Mouse (Mus musculus): Measurements from ENCODE around the gene Gm15319.
"Not testable (repeated sequence)": the region's sequence is repeated elsewhere in the genome, so short reads cannot be mapped to it uniquely, and the experiment has no call there.

Gm15319 gene

DNA sequence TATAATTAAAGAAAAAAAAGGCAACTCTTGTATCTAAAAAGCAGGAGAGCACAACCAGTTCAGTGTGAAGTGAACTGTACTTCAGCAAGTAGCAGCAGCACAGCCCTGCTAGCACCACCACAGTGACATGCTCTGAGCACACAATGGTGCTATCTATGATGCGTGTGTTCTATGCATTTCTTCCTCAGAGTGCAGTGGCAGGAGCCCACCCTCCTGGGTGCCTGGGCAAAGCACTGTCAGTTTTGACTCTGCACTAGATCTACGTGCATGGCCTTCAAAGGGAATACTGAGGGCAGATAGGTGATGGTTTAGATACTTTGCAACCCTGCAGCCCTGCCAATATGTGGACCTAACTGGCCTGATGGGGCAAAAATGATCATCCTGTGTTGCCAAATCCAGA, at the start of gene Gm15319:
Gene Gm15319, minus strand, starts transcription at position 101 of the 400 bp plus-strand sequence.
- DNase-seq (ENCODE audit: low spot score in 2 of 2), result not testable (repeated sequence)

GRCm38 (mm10) chr8:20410355-20410754, 47.3 kb upstream of the Gm15319 start:
- not testable (repeated sequence) for DNase-seq (ENCODE audit: low spot score in 2 of 2)

- not testable (repeated sequence) for DNase-seq (ENCODE audit: low spot score in 2 of 2)
Measured at GRCm38 (mm10) chr8:20408441-20409030, 45.5 kb upstream of the Gm15319 start.

DNA sequence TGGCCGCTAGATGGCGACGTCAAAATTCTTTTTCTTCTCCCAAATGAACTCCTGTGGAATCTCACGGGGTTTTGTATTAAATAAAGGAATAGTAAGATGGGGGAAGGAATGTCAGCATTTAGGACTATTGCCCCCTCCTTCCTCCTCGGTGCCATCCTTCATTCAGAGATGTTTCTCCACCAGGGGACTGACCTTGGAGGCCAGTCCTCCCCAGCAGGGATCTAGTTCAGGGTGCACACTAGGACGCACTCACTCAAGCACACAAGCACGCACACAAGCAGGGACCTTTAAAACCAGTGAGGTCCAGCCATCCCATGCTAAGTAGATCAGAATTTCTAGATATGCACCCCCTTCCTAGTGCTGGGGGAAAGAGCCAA, 26.3 kb upstream of the Gm15319 start:
- DNase-seq (ENCODE audit: low spot score in 2 of 2), result peak in 1 of 2 experiments; percentile 37

DNA sequence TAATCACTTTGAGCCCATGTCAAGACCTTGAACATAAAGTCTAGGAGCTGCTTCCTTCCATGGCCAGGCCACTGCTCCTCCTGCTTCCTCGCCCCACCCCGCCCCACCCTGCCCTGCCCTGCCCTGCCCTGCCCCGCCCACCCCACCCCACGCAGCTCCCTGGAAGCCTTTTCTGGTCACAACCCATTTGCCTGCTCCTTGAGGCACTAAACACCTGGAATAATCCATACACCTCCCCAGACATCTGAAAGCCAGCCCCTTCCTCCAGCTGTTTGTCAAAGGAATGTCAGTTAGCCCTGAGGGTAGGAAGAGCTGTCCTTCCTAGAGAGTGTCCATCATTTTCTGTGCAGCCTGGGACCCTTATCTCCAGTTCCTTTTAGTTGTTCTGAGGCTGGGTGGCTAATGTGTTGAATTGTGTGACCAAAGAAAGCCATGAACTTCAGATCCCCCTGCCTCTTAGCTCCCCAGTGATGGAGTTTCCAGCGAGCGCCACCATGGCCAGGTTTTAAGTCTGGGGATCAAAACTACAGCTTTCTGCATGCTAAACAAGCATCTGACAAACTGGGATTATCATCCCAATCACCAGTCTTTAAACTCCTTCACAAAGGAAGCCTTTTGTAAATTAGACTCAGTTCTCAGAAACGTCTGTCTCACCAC, 25.8 kb upstream of the Gm15319 start:
- peak in 1 of 2 experiments; percentile 50 for DNase-seq (ENCODE audit: low spot score in 2 of 2)

GRCm38 (mm10) chr8:20387121-20387794, 24.2 kb upstream of the Gm15319 start:
- not testable (repeated sequence) for DNase-seq (ENCODE audit: low spot score in 2 of 2)

GRCm38 (mm10) chr8:20384990-20385389, 22.0 kb upstream of the Gm15319 start:
- not testable (repeated sequence) for DNase-seq (ENCODE audit: low spot score in 2 of 2)

DNA sequence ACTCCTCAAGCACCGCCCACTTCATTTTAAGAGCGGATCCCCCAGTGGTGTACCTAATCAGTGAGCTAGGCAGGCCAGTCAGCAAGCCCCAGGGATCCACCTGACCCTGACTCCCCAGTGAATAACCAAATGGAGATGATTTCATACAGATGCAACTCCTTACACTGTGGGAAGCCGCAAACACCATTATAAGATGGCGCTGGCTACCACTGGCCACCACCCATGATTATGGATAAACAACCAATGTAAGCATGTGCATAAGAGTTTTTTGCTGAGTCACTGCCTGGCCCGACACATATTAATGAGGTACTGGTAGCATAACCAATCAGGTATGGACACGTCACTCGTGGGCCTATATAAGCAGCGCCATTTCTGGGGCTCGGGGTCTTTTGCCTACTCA, 21.1 kb upstream of the Gm15319 start:
- not testable (repeated sequence) for DNase-seq (ENCODE audit: low spot score in 2 of 2)

- not testable (repeated sequence) for DNase-seq (ENCODE audit: low spot score in 2 of 2)
Measured at GRCm38 (mm10) chr8:20382146-20382545, 19.1 kb upstream of the Gm15319 start.

DNA sequence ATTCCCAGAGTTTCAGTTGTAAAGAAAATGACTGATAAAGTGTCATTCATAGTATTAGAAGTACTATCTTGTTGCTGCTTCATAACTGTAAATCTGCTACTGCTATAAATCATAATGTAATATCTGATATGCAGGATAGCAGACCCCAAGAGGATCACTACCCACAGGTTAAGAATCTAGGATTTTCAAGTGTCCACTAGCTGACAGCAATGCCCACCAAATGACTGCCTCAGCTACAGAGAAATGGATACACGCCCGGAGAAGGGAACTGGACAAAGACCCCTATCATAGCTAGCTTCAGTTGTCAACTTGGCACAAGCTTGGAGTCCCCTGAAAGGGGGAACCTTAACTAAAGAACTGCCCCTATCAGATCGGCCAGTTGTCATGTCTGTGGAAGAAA, 18.6 kb upstream of the Gm15319 start:
- not testable (repeated sequence) for DNase-seq (ENCODE audit: low spot score in 2 of 2)

DNA sequence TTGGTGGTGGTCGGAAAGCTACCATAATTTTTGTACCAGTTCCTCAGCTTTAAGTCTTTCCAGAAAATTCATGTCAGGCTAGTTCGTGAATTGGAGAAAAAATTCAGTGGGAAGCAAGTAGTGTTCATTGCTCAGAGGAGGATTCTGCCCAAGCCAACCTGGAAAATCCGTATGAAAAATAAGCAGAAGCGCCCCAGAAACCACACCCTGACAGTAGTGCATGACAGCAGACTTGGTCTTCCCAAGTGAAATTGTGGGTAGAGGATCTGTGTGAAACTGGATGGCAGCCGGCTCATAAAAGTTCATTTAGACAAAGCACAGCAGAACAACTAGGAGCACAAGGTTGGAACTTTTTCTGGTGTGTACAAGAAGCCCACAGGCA, 18.2 kb upstream of the Gm15319 start:
- not testable (repeated sequence) for DNase-seq (ENCODE audit: low spot score in 2 of 2)

DNA sequence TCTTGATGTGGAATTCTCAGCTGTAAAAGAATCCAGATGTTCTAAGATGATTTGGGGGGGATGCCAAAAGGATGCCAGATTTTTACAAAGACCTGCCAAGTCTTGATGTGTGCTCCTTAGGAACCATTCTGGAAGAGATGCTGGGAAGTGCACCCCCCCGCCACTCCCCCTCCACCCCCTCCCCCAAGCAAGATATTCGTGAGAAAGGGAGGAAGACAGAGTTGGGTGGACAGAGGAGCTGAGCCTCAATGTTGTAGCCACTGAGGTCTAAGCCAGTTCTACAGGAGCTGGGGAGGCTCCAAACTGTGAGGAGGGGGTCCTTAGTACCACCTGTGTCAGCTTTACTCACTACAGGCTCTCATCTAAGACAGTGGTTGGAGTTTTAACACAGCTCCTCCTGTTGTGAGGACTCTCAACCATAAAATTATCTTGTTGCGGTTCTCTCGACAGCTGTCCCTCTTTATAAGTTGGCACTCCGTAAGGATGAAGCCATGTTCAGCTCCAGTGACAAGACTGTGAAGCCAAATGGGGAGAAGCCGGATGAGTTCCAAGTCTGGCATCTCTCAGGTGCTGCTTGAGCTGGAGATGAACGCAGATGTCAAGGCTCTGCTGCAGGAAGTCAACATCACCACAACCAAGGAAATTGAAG, 17.7 kb upstream of the Gm15319 start:
- DNase-seq (ENCODE audit: low spot score in 2 of 2), result not testable (repeated sequence)

GRCm38 (mm10) chr8:20379650-20380436, 16.8 kb upstream of the Gm15319 start:
- not testable (repeated sequence) for DNase-seq (ENCODE audit: low spot score in 2 of 2)

DNA sequence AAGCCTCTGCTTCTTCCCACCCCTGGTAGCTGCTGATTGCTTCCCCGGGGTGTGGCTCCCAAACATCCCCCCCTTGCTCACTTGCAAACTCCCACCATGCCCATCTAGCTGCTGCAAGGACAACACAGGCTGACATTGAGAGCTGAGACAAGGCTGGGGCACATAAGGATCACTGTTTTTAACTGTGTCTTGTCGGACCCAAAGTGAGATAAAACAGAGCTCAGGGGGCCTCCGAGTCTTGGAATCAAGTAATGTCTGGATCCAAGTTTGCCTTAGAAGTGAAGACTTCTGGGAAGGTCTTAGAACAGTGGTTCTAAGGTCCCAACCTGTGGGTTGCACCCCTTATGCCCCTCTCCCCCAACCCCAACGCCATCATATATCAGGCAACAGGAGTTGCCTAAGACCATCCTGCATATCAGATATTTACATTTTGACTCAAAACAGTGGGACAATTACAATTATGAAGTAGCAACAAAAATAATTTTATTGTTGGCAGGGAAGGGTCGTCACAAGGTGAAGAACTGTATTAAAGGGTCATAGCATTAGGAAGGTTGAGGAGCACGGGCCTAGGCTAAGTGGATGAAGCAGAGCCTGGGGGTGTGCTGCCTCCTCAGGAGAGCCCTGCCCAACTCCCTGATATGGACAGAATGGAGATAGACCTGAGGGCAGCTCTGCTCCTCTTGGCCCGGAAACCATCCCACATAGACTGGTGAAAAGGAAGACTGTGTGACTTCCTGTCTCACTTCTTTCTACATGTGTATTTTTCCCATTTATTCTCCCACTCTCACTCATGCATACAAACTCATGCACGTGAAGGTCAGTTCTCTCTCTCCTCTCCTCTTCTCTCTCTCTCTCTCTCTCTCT, 16.0 kb upstream of the Gm15319 start:
- peak in 1 of 2 experiments; percentile 25 for DNase-seq (ENCODE audit: low spot score in 2 of 2)

DNA sequence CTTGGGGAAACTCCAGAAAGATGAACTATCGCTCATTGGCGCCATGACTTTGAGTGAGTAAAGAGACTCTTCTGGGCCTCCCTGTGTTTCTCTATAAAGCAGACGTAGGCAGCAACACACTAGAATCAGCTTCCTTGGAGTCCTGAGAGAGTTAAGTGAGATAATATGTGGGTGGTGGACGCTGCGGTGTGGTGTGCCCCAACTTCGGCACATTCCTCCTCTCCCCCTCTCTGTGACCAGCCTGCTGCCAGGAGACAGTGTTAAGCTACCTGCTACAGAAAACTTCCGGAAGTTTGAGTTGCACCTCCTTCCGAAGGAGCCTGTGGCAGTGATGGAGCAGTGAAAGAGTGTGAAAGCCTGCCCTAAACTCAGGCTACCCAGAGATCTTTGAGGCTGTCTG, 15.3 kb upstream of the Gm15319 start:
- peak; percentile 71 to 75 for DNase-seq (ENCODE audit: low spot score in 2 of 2)

GRCm38 (mm10) chr8:20375698-20376097, 12.7 kb upstream of the Gm15319 start:
- DNase-seq (ENCODE audit: low spot score in 2 of 2), result not testable (repeated sequence)

DNA sequence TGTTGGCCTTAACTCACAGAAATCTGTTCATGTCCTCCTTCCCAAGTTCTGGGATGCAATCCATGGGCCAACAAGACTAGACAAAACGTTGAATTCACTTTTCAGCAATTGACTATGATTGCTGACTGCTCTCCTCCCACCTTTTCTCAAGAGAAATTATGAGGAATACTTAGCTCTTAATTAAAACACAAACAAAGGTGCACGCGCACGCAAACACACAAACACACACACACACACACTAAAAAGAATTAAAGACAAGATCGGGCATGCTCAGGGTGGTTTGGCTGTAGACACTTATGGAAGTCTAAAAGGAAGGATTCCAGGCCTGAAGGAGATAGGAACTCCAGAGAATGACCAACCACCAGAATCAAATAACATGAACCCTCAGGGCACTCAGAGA, 6.6 kb downstream of the Gm15319 start:
- peak in 1 of 2 experiments; percentile 1 for DNase-seq (ENCODE audit: low spot score in 2 of 2)

DNA sequence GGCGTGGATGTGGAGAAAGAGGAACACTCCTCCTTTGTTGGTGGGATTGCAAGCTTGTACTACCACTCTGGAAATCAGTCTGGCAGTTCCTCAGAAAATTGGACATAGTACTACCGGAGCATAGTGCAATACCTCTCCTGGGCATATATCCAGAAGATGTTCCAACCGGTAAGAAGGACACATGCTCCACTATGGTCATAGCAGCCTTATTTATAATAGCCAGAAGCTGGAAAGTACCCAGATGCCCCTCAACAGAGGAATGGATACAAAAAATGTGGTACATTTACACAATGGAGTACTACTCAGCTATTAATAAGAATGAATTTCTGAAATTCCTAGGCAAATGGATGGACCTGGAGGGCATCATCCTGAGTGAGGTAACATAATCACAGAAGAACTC, 9.4 kb downstream of the Gm15319 start:
- peak in 1 of 2 experiments; percentile 0 for DNase-seq (ENCODE audit: low spot score in 2 of 2)

- not testable (repeated sequence) for DNase-seq (ENCODE audit: low spot score in 2 of 2)
Measured at GRCm38 (mm10) chr8:20302759-20303158, 60.3 kb downstream of the Gm15319 start.

GRCm38 (mm10) chr8:20300042-20300441, 63.0 kb downstream of the Gm15319 start:
- DNase-seq (ENCODE audit: low spot score in 2 of 2), result not testable (repeated sequence)

Measured in right cerebral cortex, postnatal 36 days (tissue).